Mouse (Mus musculus) myocyte (in vitro differentiated cells): ENCODE results near the gene Trp73.
A peak's percentile ranks its signal among the peaks of the same experiment; 100 is the strongest.

Source experiments
- CEBPB ChIP-seq: IDR thresholded peaks from 2 replicates; pipeline ENCODE4 v1.6.1; 2011; ENCODE audit warnings: mild to moderate bottlenecking, moderate library complexity; ENCODE audit not compliant: poor library complexity, insufficient read depth, severe bottlenecking
- E2F4 ChIP-seq: IDR thresholded peaks from one replicate; pipeline ENCODE4 v1.6.1; 2011; ENCODE audit warnings: mild to moderate bottlenecking, control low read depth, moderate library complexity; ENCODE audit not compliant: insufficient read depth
- MAX ChIP-seq: IDR thresholded peaks from one replicate; pipeline ENCODE4 v1.6.1; 2011; ENCODE audit warnings: low read depth, mild to moderate bottlenecking, control low read depth
- MYOG ChIP-seq, 3 experiments: IDR thresholded peaks; one replicate each; pipeline ENCODE4 v1.6.1; 2011; ENCODE audit warnings: control low read depth in 2 of 3, low read depth in 2 of 3, mild to moderate bottlenecking in 2 of 3; ENCODE audit not compliant: insufficient read length in 2 of 3, control insufficient read depth in 1 of 3, insufficient read depth in 1 of 3
- POLR2A ChIP-seq: IDR thresholded peaks from one replicate; pipeline ENCODE4 v1.6.1; 2011; ENCODE audit warnings: low read depth, mild to moderate bottlenecking, control low read depth, moderate library complexity; ENCODE audit not compliant: insufficient read length
- POLR2AphosphoS2 ChIP-seq: IDR thresholded peaks from one replicate; pipeline ENCODE4 v1.6.1; 2011; ENCODE audit warnings: low read depth, control low read depth; ENCODE audit not compliant: insufficient read length
- SRF ChIP-seq: IDR thresholded peaks from one replicate; pipeline ENCODE4 v1.6.1; 2011; ENCODE audit warnings: low read depth; ENCODE audit not compliant: control insufficient read depth, insufficient read length
- TCF12 ChIP-seq: IDR thresholded peaks from one replicate; pipeline ENCODE4 v1.6.1; 2011; ENCODE audit warnings: mild to moderate bottlenecking, control low read depth; ENCODE audit not compliant: poor library complexity, insufficient read depth, severe bottlenecking
- TCF3 ChIP-seq: IDR thresholded peaks from one replicate; pipeline ENCODE4 v1.6.1; 2011; ENCODE audit warnings: low read depth, control low read depth; ENCODE audit not compliant: insufficient read length
- USF1 ChIP-seq: IDR thresholded peaks from one replicate; pipeline ENCODE4 v1.6.1; 2011; ENCODE audit warnings: low read depth, mild to moderate bottlenecking, control low read depth, moderate library complexity

GRCm38 (mm10) chr4:154023754-154024601, 116.0 kb downstream of the Trp73 start:
- TF ChIP-seq POLR2A (no peak), POLR2AphosphoS2 (no peak), SRF (no peak), TCF12 (no peak), TCF3 (no peak), USF1 (no peak), MAX (no peak), E2F4 (no peak), MYOG (IDR thresholded peaks at IDR 0.05; ENCODE audit: control insufficient read depth in 1 of 3, insufficient read depth in 1 of 3, insufficient read length in 2 of 3, low read depth in 2 of 3) (peak in 2 of 3 experiments; percentile 51 to 82), CEBPB (no peak)
